In genomic region chr16:38361933-38362332, GRCm38 (mm10) we compare ENCODE assay signal across 10 mouse cellular contexts. TPM values are rescaled to one million over a fixed set of nuclear protein-coding genes. Genes with fewer than 3 reads are reported as not detected.
DNase-seq lines count a peak whose midpoint lies in the region; ATAC-seq lines count a peak whose summit lies in the region.
"Had no signal": no experiment of that assay in that cellular context is flagged by ENCODE, and none has a peak within 500 bp of the region (broad histone marks: within the 10 kb centered on the region; RNA-seq: fewer than 3 reads in every experiment).

Popdc2 (plus strand) TSS chr16:38362209.

- intact Hi-C loops in heart, postnatal 14 days (cut with DNase I) = no loop called here

- WGBS in lung, embryonic 15.5 days = 10% methylated on average over 10 of the region's 10 CpGs
- 80% methylated on average over 10 of the region's 10 CpGs for WGBS in forebrain, embryonic 16.5 days

- ATAC-seq in lung, embryonic 15.5 days (ENCODE audit: borderline replicate concordance, extremely low read depth, low FRiP score, low TSS enrichment) = no peak; the same call in 1 of the 2 replicates
- no peak for ATAC-seq in forebrain, embryonic 16.5 days
- ATAC-seq in granulocyte monocyte progenitor cell, adult 5-6 weeks (replicated peaks; ENCODE audit: poor library complexity, severe bottlenecking) = no peak

- peak; percentile 52 for DNase-seq in embryo, embryonic 10 days (ENCODE audit: low spot score)
- no peak for DNase-seq in embryo, embryonic 11 days
- peak; percentile 59 to 60 for DNase-seq in gastrocnemius, adult 8-10 months (ENCODE audit: low spot score in 2 of 2)
- peak; percentile 63 to 81 for DNase-seq in heart, postnatal 14 days
- DNase-seq in right cerebral cortex, adult 18-20 months = no peak

- H3K36me3 ChIP-seq in lung, embryonic 15.5 days = no peaks in the 10 kb centered on the region
- H3K36me3 ChIP-seq in forebrain, embryonic 16.5 days (ENCODE audit: control insufficient read depth, insufficient read depth) = no peaks in the 10 kb centered on the region
- H3K36me3 ChIP-seq: embryonic facial prominence, embryonic 12.5 days had no signal

- no peak within 1 kb of the TSS for H3K9ac ChIP-seq in lung, embryonic 15.5 days
- H3K9ac ChIP-seq in forebrain, embryonic 16.5 days (replicated peaks; ENCODE audit: low read depth, low read length) = no peak within 1 kb of the TSS
- H3K9ac ChIP-seq: embryonic facial prominence, embryonic 12.5 days had no signal

- no peaks in the 10 kb centered on the region for H3K27me3 ChIP-seq in lung, embryonic 15.5 days
- no peaks in the 10 kb centered on the region for H3K27me3 ChIP-seq in forebrain, embryonic 16.5 days (replicated peaks; ENCODE audit: control insufficient read depth, insufficient read depth, low read length)
- H3K27me3 ChIP-seq: embryonic facial prominence, embryonic 12.5 days had no signal

- no peaks in the 10 kb centered on the region for H3K9me3 ChIP-seq in lung, embryonic 15.5 days
- H3K9me3 ChIP-seq in forebrain, embryonic 16.5 days (ENCODE audit: control insufficient read depth, low read length) = no peaks in the 10 kb centered on the region
- H3K9me3 ChIP-seq: embryonic facial prominence, embryonic 12.5 days had no signal

- H3K4me2 ChIP-seq in lung, embryonic 15.5 days = peak within 1 kb of the TSS; percentile 35
- H3K4me2 ChIP-seq in forebrain, embryonic 16.5 days (ENCODE audit: low read length) = no peak within 1 kb of the TSS
- H3K4me2 ChIP-seq: embryonic facial prominence, embryonic 12.5 days had no signal

- H3K4me1 ChIP-seq in lung, embryonic 15.5 days = peaks cover 15% of the 10 kb centered on the region
- H3K4me1 ChIP-seq in forebrain, embryonic 16.5 days (replicated peaks; ENCODE audit: control insufficient read depth, insufficient read depth, low read length) = no peaks in the 10 kb centered on the region

- H3K27ac ChIP-seq in lung, embryonic 15.5 days = no peak within 1 kb of the TSS
- H3K27ac ChIP-seq in forebrain, embryonic 16.5 days (ENCODE audit: low read length) = no peak within 1 kb of the TSS
- H3K27ac ChIP-seq: embryonic facial prominence, embryonic 12.5 days; kidney, postnatal 0 days had no signal

- peak within 1 kb of the TSS; percentile 1; the same call in 1 of the 2 replicates for H3K4me3 ChIP-seq in lung, embryonic 15.5 days
- no peak within 1 kb of the TSS for H3K4me3 ChIP-seq in forebrain, embryonic 16.5 days (replicated peaks; ENCODE audit: low read length)
- H3K4me3 ChIP-seq: embryonic facial prominence, embryonic 12.5 days had no signal

RNA-seq across cellular contexts. Expression of gene Popdc2, which starts in this region (rescaled TPM):
- 10 to 100 TPM; 55.3 to 81.4 (median 68.5) TPM for total RNA-seq in gastrocnemius, adult 8-10 months (2022)
- total RNA-seq in heart, postnatal 14 days (2021) = 100 to 1,000 TPM; 542 to 580 TPM
- polyA plus RNA-seq in lung, embryonic 15.5 days (2015; fragmentation: Nextera tagmentation; extraction: Ambion mirVana) = 10.3 and 10.8 TPM in 2 replicates
- 0.31 and 0.51 TPM in 2 replicates for polyA plus RNA-seq in forebrain, embryonic 16.5 days (2015; fragmentation: Nextera tagmentation; extraction: Ambion mirVana)
- total RNA-seq in granulocyte monocyte progenitor cell, adult 5-6 weeks (2014; fragmentation: Nextera tagmentation) = not detected in 2 replicates
- total RNA-seq in granulocyte monocyte progenitor cell, adult 5-6 weeks (2017) = not detected in 2 replicates

Comparison
In these comparisons a context has a peak if more than half of its experiments do, and no peak if none do; other contexts are left out.
1. RNA of gene Popdc2 (total RNA-seq): 542 to 580 TPM in heart, postnatal 14 days and 55.3 to 81.4 TPM in gastrocnemius, adult 8-10 months; not detected in granulocyte monocyte progenitor cell, adult 5-6 weeks; every median in the first group is over 10 times any median in the second.
2. RNA of gene Popdc2 (total RNA-seq): 542 to 580 TPM in heart, postnatal 14 days; 55.3 to 81.4 TPM in gastrocnemius, adult 8-10 months; every median in the first group is over 4 times any median in the second.
3. DNase-seq: peak in embryo, embryonic 10 days (single experiment), gastrocnemius, adult 8-10 months (2 of 2) and heart, postnatal 14 days (2 of 2); none in embryo, embryonic 11 days (single experiment) and right cerebral cortex, adult 18-20 months (single experiment).